Mouse (Mus musculus): ENCODE data around the gene Dscam.

GRCm38 (mm10) chr16:96904359-96904758, 266.2 kb downstream of the Dscam start:
- TF ChIP-seq CTCF (IDR thresholded peaks at IDR 0.05; ENCODE audit: low read depth, low read length) (no peak), POLR2A (IDR thresholded peaks at IDR 0.05; ENCODE audit: extremely low read depth, insufficient read depth, low read length) (no peak)
